Mouse (Mus musculus) retina, postnatal 7 days (tissue): Measurements from ENCODE around the gene Slc35e4.
"Not testable (repeated sequence)": the region's sequence is repeated elsewhere in the genome, so short reads cannot be mapped to it uniquely, and the experiment has no call there.

ENCODE experiments used
- DNase-seq: peaks from one replicate; pipeline ENCODE4 v3.0.0-alpha.2; 2012; ENCODE audit warnings: low read depth, low spot score

The Slc35e4 gene

GRCm38 (mm10) chr11:3914109-3914840, at the start of gene Slc35e4:
Slc35e4 (minus strand) TSS chr11:3914664.
- peak; percentile 68 for DNase-seq

GRCm38 (mm10) chr11:3963610-3964415, 49.3 kb upstream of the Slc35e4 start, which contains the start of gene Pes1:
Pes1 (plus strand) TSS chr11:3963975.
- DNase-seq = peak; percentile 79

GRCm38 (mm10) chr11:3963155-3963554, 48.7 kb upstream of the Slc35e4 start:
- no peak for DNase-seq

- no peak for DNase-seq
These were observed 47.3 kb upstream of the Slc35e4 start for GRCm38 (mm10) chr11:3961761-3962160.

GRCm38 (mm10) chr11:3960901-3961300, 46.4 kb upstream of the Slc35e4 start:
- DNase-seq = no peak

- not testable (repeated sequence) for DNase-seq
These were observed 40.9 kb upstream of the Slc35e4 start for GRCm38 (mm10) chr11:3955371-3955770.

- not testable (repeated sequence) for DNase-seq
These were observed 40.4 kb upstream of the Slc35e4 start for GRCm38 (mm10) chr11:3954876-3955275.

GRCm38 (mm10) chr11:3946386-3946785, 31.9 kb upstream of the Slc35e4 start:
- DNase-seq = no peak

GRCm38 (mm10) chr11:3941371-3941770, 26.9 kb upstream of the Slc35e4 start:
- no peak for DNase-seq

GRCm38 (mm10) chr11:3937321-3937874, 22.9 kb upstream of the Slc35e4 start:
- no peak for DNase-seq

- no peak for DNase-seq
These were observed 21.9 kb upstream of the Slc35e4 start for GRCm38 (mm10) chr11:3936318-3936717.

GRCm38 (mm10) chr11:3935135-3935534, 20.7 kb upstream of the Slc35e4 start:
- DNase-seq = no peak

- DNase-seq = no peak
These were observed 19.4 kb upstream of the Slc35e4 start for GRCm38 (mm10) chr11:3933756-3934285.

GRCm38 (mm10) chr11:3931511-3932211, 17.2 kb upstream of the Slc35e4 start, which contains the start of gene Tcn2:
Tcn2 (minus strand) TSS chr11:3932159.
- no peak for DNase-seq

- DNase-seq = no peak
These were observed 16.5 kb upstream of the Slc35e4 start for GRCm38 (mm10) chr11:3930931-3931330.

GRCm38 (mm10) chr11:3930019-3930418, 15.6 kb upstream of the Slc35e4 start:
- no peak for DNase-seq

- no peak for DNase-seq
These were observed 11.5 kb upstream of the Slc35e4 start for GRCm38 (mm10) chr11:3925916-3926315.

- no peak for DNase-seq
These were observed 8.3 kb upstream of the Slc35e4 start for GRCm38 (mm10) chr11:3922731-3923130.

GRCm38 (mm10) chr11:3922115-3922514, 7.7 kb upstream of the Slc35e4 start:
- DNase-seq = no peak

GRCm38 (mm10) chr11:3921281-3921850, 6.9 kb upstream of the Slc35e4 start:
- peak; percentile 61 for DNase-seq

- no peak for DNase-seq
These were observed 6.0 kb upstream of the Slc35e4 start for GRCm38 (mm10) chr11:3920476-3920875.
